In the genomic region with DNA sequence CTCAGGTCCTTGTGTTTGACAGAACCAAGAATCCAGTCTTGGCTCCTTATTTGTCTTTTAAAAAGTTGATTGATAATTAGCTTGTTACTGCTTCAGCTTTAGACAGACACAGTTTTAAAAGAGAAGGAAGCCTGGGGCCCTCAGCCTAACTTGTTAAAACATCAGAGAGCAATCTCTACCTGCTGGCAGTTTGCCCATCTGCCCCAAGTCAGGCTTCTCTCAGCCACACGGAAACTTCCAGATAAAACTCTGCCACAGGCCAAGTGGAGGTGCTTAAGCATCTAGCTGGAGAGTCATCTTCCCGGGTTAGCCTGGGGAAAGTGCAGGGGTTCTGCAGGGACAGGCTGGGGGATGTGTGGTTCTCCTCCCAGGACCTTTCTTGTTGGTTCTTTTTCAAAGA, we compare ENCODE assay signal across 21 mouse cellular contexts.
DNase-seq lines count a peak whose midpoint lies in the region; ATAC-seq and TF ChIP-seq lines count a peak whose summit lies in the region.
"Had no signal": no experiment of that assay in that cellular context is flagged by ENCODE, and none has a peak within 500 bp of the region (broad histone marks: within the 10 kb centered on the region; RNA-seq: fewer than 3 reads in every experiment).

No protein-coding gene starts in this region.

- no peaks in the 10 kb centered on the region for H3K9me3 ChIP-seq in limb, embryonic 14.5 days (ENCODE audit: control insufficient read depth, low read length)
- H3K9me3 ChIP-seq in limb, embryonic 10.5 days (replicated peaks), result no peaks in the 10 kb centered on the region
- H3K9me3 ChIP-seq: embryonic facial prominence, embryonic 13.5 days; forebrain, embryonic 13.5 days; forebrain, embryonic 15.5 days had no signal

- H3K27me3 ChIP-seq in limb, embryonic 14.5 days (ENCODE audit: control insufficient read depth, insufficient read depth, low read length), result no peaks in the 10 kb centered on the region
- no peaks in the 10 kb centered on the region for H3K27me3 ChIP-seq in limb, embryonic 10.5 days (ENCODE audit: low read depth, poor library complexity, severe bottlenecking)
- H3K27me3 ChIP-seq: embryonic facial prominence, embryonic 13.5 days; forebrain, embryonic 13.5 days; forebrain, embryonic 15.5 days; Patski had no signal

- no peak overlapping the region for H3K4me2 ChIP-seq in limb, embryonic 14.5 days (replicated peaks; ENCODE audit: low read depth, low read length, severe bottlenecking)
- H3K4me2 ChIP-seq: embryonic facial prominence, embryonic 13.5 days; forebrain, embryonic 13.5 days; forebrain, embryonic 15.5 days had no signal

- no peak for DNase-seq in gastrocnemius, adult 2 months
- no peak for DNase-seq in gastrocnemius, postnatal 36 days
- DNase-seq in limb, embryonic 14.5 days (ENCODE audit: low spot score), result peak; percentile 63
- DNase-seq in limb, embryonic 10.5 days (ENCODE audit: low spot score), result no peak
- DNase-seq in urinary bladder, postnatal 14 days (ENCODE audit: low spot score), result peak; percentile 52
- DNase-seq in urinary bladder, adult 18-20 months (ENCODE audit: low spot score in 2 of 2), result no peak
- DNase-seq in right cerebral cortex, postnatal 10 days (ENCODE audit: low spot score in 2 of 2), result no peak
- DNase-seq: adrenal gland, adult 8-10 months; adrenal gland, postnatal 14 days; adrenal gland, postnatal 36 days; cerebellum, adult 11-12 months; cerebellum, adult 2 months; cerebellum, adult 9-10 months; cerebellum, postnatal 10 days; cerebellum, postnatal 25 days; forebrain, postnatal 0 days had no signal

- H3K36me3 ChIP-seq in limb, embryonic 14.5 days (ENCODE audit: control insufficient read depth, insufficient read depth, low read length), result no peaks in the 10 kb centered on the region
- H3K36me3 ChIP-seq in limb, embryonic 10.5 days, result no peaks in the 10 kb centered on the region
- H3K36me3 ChIP-seq: forebrain, embryonic 15.5 days had no signal

- intact Hi-C loops in gastrocnemius, adult 2 months (cut with DNase I), result no loop called here
- intact Hi-C loops in gastrocnemius, postnatal 36 days (cut with DNase I), result no loop called here

- WGBS in limb, embryonic 14.5 days, result 30% methylated on average over 2 of the region's 2 CpGs
- WGBS in limb, embryonic 10.5 days, result 74% methylated on average over 2 of the region's 2 CpGs

- no peaks in the 10 kb centered on the region for H3K4me1 ChIP-seq in limb, embryonic 14.5 days (ENCODE audit: control insufficient read depth, insufficient read depth, low read length)
- H3K4me1 ChIP-seq in limb, embryonic 10.5 days, result no peaks in the 10 kb centered on the region
- H3K4me1 ChIP-seq: forebrain, embryonic 13.5 days; forebrain, embryonic 15.5 days had no signal

- ATAC-seq in limb, embryonic 14.5 days (ENCODE audit: low FRiP score, low read depth), result no peak
- ATAC-seq: activated CD4-positive, CD25-positive, alpha-beta regulatory T cell, adult 4 months; forebrain, embryonic 13.5 days; forebrain, embryonic 15.5 days; forebrain, postnatal 0 days; Patski had no signal

- 0 out of 2 replicates have a peak overlapping the region, but pooled peaks have one; percentile 8 for H3K27ac ChIP-seq in gastrocnemius, adult 2 months
- no peak overlapping the region for H3K27ac ChIP-seq in limb, embryonic 14.5 days (replicated peaks; ENCODE audit: low read depth, low read length)
- H3K27ac ChIP-seq in limb, embryonic 10.5 days, result no peak overlapping the region
- H3K27ac ChIP-seq: embryonic facial prominence, embryonic 13.5 days; forebrain, embryonic 13.5 days; forebrain, embryonic 15.5 days had no signal

- TF ChIP-seq CTCF in gastrocnemius, adult 2 months (IDR thresholded peaks at IDR 0.05), result no peak

- H3K9ac ChIP-seq in limb, embryonic 14.5 days (ENCODE audit: low read depth, low read length, severe bottlenecking), result no peak overlapping the region
- H3K9ac ChIP-seq: embryonic facial prominence, embryonic 13.5 days; forebrain, embryonic 13.5 days; forebrain, embryonic 15.5 days; forebrain, postnatal 0 days had no signal

- no peak for TF ChIP-seq POLR2A in limb, embryonic 14.5 days (IDR thresholded peaks at IDR 0.05; ENCODE audit: borderline replicate concordance, extremely low read depth, insufficient read depth, insufficient read length)

- no peak overlapping the region for H3K4me3 ChIP-seq in gastrocnemius, adult 2 months
- no peak overlapping the region for H3K4me3 ChIP-seq in limb, embryonic 14.5 days (replicated peaks; ENCODE audit: low read length)
- H3K4me3 ChIP-seq in limb, embryonic 10.5 days, result no peak overlapping the region
- H3K4me3 ChIP-seq: embryonic facial prominence, embryonic 13.5 days; forebrain, embryonic 13.5 days; forebrain, embryonic 15.5 days had no signal

Comparison
In these comparisons a context has a peak if more than half of its experiments do, and no peak if none do; other contexts are left out.
1. DNase-seq: peak in limb, embryonic 14.5 days (single experiment) and urinary bladder, postnatal 14 days (single experiment); none in gastrocnemius, adult 2 months (single experiment), gastrocnemius, postnatal 36 days (0 of 2), limb, embryonic 10.5 days (single experiment), urinary bladder, adult 18-20 months (0 of 2) and right cerebral cortex, postnatal 10 days (0 of 2).